Mouse (Mus musculus) left cerebral cortex, adult 2 months (tissue): Measurements from ENCODE around the gene Olfr750. TPM values are rescaled to one million over a fixed set of nuclear protein-coding genes. Genes with fewer than 3 reads are reported as not detected.
"Not testable (repeated sequence)": the region's sequence is repeated elsewhere in the genome, so short reads cannot be mapped to it uniquely, and the experiment has no call there.

Experiments used
- DNase-seq, 2 experiments: peaks; one replicate each; pipeline ENCODE4 v3.0.0; 2021 to 2022; ENCODE audit warnings: low spot score in 2 of 2, mixed read lengths in 1 of 2; ENCODE audit errors: extremely low spot score in 1 of 2
- H3K27ac ChIP-seq: fragments of 200-600 bp; 2 replicates; pipeline ENCODE4 v1.8.1; 2022
- H3K4me3 ChIP-seq: fragments of 200-600 bp; 2 replicates; pipeline ENCODE4 v1.8.1; 2022
- CTCF ChIP-seq: fragments of 200-600 bp; IDR thresholded peaks from 2 replicates; pipeline ENCODE4 v1.8.1; 2022; ENCODE audit warnings: antibody characterized with exemption, mild to moderate bottlenecking, moderate library complexity
- intact Hi-C: fragments of 180-260 bp; cut with DNase I; formaldehyde crosslinking; loops from one replicate; pipeline ENCODE4 v1.15.1; 2025
- long read RNA-seq, 2 experiments: library from polyadenylated mRNA; stranded (forward); transcript quantifications; one replicate each; pipeline ENCODE4 v2.0.0; 2021; ENCODE audit warnings: borderline mapping rate in 2 of 2
- total RNA-seq, 2 experiments: library from RNA; stranded (reverse); gene quantifications; 2 replicates each; pipeline ENCODE4 v1.2.3; 2021

Olfr750 gene
- total RNA-seq, result not detected
- long read RNA-seq, experiment 1, result 0 reads
- long read RNA-seq, experiment 2, result 0 reads

DNA sequence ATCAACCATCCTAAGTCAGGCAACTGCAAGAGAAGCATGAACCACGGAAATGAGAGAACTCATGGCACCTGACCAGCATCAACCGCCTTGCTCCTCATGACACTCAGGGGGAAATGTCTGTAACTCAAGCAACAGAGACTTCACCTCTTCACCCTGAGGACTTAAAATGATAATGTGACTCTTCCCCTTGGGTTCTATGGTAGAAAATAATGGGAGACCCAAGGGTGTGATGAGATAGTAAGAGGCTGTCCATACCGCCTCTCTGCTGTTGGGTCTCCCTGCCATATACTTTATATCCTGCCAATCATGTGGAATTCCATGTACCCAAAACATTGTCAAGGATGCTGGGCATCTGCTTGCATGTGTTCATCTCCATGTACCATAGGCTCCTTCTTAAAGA is at the start of gene Olfr750:
Gene Olfr750, minus strand, starts transcription at position 101 of the 400 bp plus-strand sequence.
- Histone ChIP-seq H3K27ac (no peak within 1 kb of the TSS), H3K4me3 (no peak within 1 kb of the TSS)
- no peak for TF ChIP-seq CTCF
- no peak for DNase-seq
- intact Hi-C loops, result no loop called here

DNA sequence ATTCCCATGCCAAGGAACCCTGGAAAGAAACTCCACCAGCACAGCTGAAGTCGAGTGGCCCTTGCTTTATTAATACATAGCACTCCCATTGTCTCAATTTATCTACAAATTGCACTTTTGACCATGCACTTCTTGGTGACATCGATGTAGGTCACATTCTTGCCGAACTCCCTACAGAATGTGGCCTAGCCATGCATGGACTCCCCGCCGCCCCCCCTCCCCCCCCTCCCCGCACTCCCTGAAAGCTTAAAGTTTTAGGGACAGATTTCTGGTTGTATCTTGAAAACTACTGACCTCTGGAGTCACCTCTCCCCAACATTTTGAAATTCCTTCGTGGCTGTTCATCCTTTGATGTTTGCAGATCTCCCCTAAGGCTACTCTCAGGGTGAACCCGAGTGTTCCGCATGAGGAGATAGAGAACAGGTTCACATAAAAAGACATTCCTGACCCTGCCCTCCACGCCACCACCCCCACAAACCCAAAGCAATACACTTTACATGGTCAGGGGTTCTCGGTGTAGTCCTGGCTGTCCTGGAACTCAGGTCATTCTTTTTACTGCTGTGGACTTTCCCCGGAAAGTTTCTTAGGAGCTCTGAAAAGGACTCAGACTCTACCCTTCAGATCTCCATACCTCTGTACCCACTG is 39.8 kb upstream of the Olfr750 start, which contains the start of gene Eddm3b:
Gene Eddm3b, plus strand, starts transcription at position 511 of the 645 bp plus-strand sequence.
- DNase-seq, result no peak
- H3K27ac ChIP-seq, result no peak within 1 kb of the TSS
- TF ChIP-seq CTCF, result no peak
- intact Hi-C loops, result no loop called here
- no peak within 1 kb of the TSS for H3K4me3 ChIP-seq

- Histone ChIP-seq H3K27ac (no peak overlapping the region), H3K4me3 (no peak overlapping the region)
- intact Hi-C loops, result no loop called here
- DNase-seq, result no peak
- TF ChIP-seq CTCF, result no peak
Measured at GRCm38 (mm10) chr14:51113476-51113875, 39.2 kb upstream of the Olfr750 start.

DNA sequence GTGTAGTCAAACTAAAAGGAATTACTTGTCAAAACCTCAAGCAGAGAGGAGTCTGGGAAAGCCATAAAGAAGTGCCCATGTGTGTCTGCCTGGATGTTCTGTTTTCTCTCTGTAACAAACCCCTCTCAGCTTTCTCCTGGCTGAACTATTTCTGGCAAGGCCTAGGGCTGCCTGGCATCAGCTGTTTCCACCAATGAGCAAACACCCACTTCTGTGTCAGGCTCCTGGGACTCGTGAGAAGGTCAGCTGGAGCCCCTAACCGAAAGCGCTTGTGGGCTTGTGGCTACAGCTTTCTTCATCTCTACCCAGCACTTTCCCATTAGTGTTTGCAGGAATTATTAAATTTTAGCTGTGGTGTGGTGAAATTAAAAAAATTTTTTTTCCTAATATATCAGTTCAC is 37.7 kb upstream of the Olfr750 start:
- intact Hi-C loops, result no loop called here
- no peak overlapping the region for H3K4me3 ChIP-seq
- no peak for DNase-seq
- TF ChIP-seq CTCF, result no peak
- H3K27ac ChIP-seq, result no peak overlapping the region

DNA sequence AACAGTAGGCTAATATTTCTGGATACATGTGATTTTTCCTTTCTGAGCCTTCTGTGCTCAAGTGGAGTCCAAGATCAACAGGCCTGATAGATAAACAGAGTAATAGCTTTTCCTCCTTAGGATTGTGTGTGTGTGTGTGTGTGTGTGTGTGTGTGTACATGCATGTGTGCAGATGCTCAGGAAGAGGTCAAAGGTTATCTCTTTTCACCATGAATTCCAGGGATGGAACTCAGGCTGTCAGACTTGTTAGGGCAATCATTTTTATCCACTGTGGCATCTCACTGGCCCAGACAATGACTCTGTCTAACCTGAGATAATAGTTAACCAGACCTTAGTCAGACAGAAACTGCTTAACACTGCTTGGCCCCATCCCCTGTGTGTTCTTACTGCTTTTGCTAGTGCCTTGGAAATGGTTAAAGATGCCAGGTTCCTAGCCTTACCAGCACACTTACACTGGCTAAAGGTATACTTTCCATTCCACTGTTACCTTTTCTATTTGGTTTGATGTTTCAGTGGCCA is 32.3 kb upstream of the Olfr750 start:
- intact Hi-C loops, result no loop called here
- no peak for TF ChIP-seq CTCF
- no peak for DNase-seq
- Histone ChIP-seq H3K27ac (no peak overlapping the region), H3K4me3 (no peak overlapping the region)

DNA sequence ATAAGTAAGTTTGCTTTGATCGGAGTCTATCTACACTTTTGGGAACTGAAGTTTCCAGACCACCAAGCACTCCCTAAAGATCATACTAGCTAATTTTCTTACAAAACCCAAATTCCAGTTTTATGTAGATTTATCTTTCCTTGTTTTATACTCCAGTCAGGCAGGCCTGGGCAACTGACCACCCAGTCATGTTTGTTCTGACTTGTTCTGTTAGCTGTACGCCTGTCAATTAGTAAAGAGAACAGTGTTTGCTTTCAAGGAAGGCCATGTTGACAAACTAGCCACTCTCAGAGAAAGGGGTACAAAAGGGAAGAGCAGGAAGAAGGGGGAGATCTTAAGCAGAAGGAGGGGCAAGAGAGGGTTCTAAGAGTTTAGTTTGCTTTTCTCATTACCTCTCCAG is 30.1 kb upstream of the Olfr750 start:
- Histone ChIP-seq H3K4me3 (no peak overlapping the region), H3K27ac (no peak overlapping the region)
- intact Hi-C loops, result loop anchor here (5.0 kb wide), 2 partner anchors 68 to 243 kb away; no protein-coding TSS in a partner anchor
- no peak for DNase-seq
- TF ChIP-seq CTCF, result no peak

GRCm38 (mm10) chr14:51103217-51103616 is 29.0 kb upstream of the Olfr750 start:
- intact Hi-C loops, result loop anchor here (1.0 to 5.0 kb wide), 4 partner anchors 69 to 244 kb away; no protein-coding TSS in a partner anchor
- peak; percentile 96 for TF ChIP-seq CTCF
- H3K27ac ChIP-seq, result no peak overlapping the region
- peak; percentile 65 to 71 for DNase-seq
- no peak overlapping the region for H3K4me3 ChIP-seq

- no peak for DNase-seq
- intact Hi-C loops, result loop anchor here (5.0 kb wide), 2 partner anchors 71 to 246 kb away; no protein-coding TSS in a partner anchor
- Histone ChIP-seq H3K4me3 (no peak overlapping the region), H3K27ac (no peak overlapping the region)
- no peak for TF ChIP-seq CTCF
Measured at GRCm38 (mm10) chr14:51101284-51101683, 27.0 kb upstream of the Olfr750 start.

DNA sequence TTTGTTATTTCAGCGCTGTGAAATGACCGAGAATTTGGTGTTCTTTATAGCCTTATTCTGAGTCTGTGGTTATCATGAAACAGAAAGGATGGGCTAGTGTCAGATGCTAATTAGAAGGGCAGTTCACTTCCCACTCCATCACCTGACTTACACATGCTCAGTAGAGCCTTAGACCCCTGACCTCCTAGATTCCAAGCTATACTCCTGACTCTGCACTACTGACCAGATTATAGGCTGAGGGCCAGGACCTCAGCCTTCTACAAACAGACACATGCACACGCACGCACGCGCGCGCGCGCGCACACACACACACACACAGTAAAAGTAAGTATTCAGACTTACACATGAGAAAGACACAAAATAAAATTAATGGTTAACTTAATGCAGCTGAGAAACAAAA is 24.7 kb upstream of the Olfr750 start:
- TF ChIP-seq CTCF, result no peak
- intact Hi-C loops, result loop anchor here (2.0 to 10.0 kb wide), 4 partner anchors 72 to 1006 kb away; partner anchors contain the start of gene Hnrnpc
- no peak overlapping the region for H3K27ac ChIP-seq
- DNase-seq, result no peak
- no peak overlapping the region for H3K4me3 ChIP-seq

- intact Hi-C loops, result loop anchor here (2.0 to 10.0 kb wide), 4 partner anchors 71 to 1007 kb away; partner anchors contain the start of gene Hnrnpc
- H3K27ac ChIP-seq, H3K4me3 ChIP-seq: not testable (repeated sequence)
- peak; percentile 77 to 84 for DNase-seq
- peak; percentile 79 for TF ChIP-seq CTCF
Measured at GRCm38 (mm10) chr14:51098300-51098699, 24.1 kb upstream of the Olfr750 start.

DNA sequence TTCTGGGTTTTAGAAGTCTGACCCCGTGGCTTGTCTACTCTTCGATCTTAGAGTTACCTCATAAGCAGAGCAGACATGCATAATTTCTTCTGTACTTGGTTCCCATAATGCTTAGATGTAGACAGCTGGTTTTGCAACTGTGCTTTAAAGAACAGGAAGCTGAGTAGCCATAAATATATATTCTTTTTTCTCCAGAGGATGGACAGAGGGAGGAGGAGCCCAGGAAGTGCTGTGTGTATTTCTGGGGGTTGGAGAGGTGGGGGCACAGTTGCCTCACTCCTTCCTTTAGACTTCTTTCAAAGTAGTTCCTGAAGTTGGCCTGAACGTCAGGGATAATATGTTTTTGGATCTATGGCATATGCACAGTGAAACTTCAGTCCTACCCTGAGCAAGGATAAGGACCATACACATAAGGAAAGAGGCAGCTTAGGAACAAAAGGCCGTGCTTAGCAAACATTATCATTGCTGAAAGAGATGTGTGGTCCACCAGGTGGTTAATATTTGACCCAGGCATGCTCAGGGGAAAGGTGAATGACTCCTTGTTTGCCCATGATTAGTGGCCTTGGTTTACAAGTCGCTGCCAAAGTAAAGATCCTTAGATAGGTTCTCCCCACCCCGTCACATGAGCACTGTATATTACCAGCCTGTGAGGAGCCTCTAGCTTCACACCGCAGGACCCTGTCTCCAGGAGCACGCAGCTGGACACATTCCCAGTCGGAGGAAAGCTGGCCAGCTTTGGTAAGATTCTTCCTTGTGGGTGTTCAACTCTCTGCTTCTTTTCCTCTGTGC is 21.7 kb upstream of the Olfr750 start:
- Histone ChIP-seq H3K27ac (no peak overlapping the region), H3K4me3 (no peak overlapping the region)
- TF ChIP-seq CTCF, result no peak
- intact Hi-C loops, result loop anchor here (10.0 kb wide), 1 partner anchor 1009 kb away; the partner anchor contains the start of gene Hnrnpc
- no peak for DNase-seq

DNA sequence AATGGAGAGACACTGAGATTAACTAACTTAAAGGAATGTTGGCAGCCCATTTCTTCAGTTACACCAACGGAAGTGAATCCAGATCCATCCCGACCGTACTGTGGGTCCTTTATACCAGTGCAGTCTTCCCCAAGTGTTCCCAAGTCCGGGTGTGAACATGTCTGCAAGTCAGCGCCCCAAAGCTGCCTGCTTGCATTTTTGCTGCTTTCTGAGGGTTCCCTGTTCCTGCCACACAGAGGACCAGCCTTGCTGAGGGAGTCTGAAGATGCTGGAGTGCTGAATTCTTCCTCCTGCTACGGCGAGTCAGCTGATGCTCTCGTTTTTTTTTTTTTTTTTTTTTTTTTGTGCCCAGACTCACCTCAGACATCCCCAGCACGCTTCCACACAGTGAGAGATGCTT is 20.7 kb upstream of the Olfr750 start:
- Histone ChIP-seq H3K4me3 (no peak overlapping the region), H3K27ac (no peak overlapping the region)
- no peak for DNase-seq
- intact Hi-C loops, result loop anchor here (10.0 kb wide), 1 partner anchor 1010 kb away; the partner anchor contains the start of gene Hnrnpc
- no peak for TF ChIP-seq CTCF
